Mouse (Mus musculus) midbrain, embryonic 11.5 days (tissue): ENCODE data around the gene Tmem184a. TPM values are rescaled to one million over a fixed set of nuclear protein-coding genes. Genes with fewer than 3 reads are reported as not detected.
A peak's percentile ranks its signal among the peaks of the same experiment; 100 is the strongest.

Experiments used
- ATAC-seq: fragments of 200-750 bp; cut with Nextera tagmentation; 2 replicates; pipeline ENCODE4 v1.8.0; 2017; ENCODE audit warnings: moderate TSS enrichment, moderate library complexity; ENCODE audit not compliant: low FRiP score
- DNase-seq: peaks from one replicate; pipeline ENCODE4 v3.0.0; 2015; ENCODE audit warnings: low spot score; ENCODE audit errors: missing footprints
- H3K27ac ChIP-seq: fragments of 300-500 bp; sonication (generic); 2 replicates; pipeline ENCODE4 v1.5.1; 2014; ENCODE audit warnings: low read depth, low read length
- H3K27me3 ChIP-seq: fragments of 300-500 bp; sonication (generic); 2 replicates; pipeline ENCODE4 v1.6.1; 2014; ENCODE audit warnings: mild to moderate bottlenecking, low read length, moderate library complexity, mixed read lengths; ENCODE audit not compliant: control insufficient read depth, insufficient read depth
- H3K36me3 ChIP-seq: fragments of 300-500 bp; sonication (generic); 2 replicates; pipeline ENCODE4 v1.6.1; 2014; ENCODE audit warnings: mild to moderate bottlenecking, low read length, moderate library complexity, mixed read lengths; ENCODE audit not compliant: control insufficient read depth, insufficient read depth
- H3K4me1 ChIP-seq: fragments of 300-500 bp; sonication (generic); 2 replicates; pipeline ENCODE4 v1.6.1; 2014; ENCODE audit warnings: low read length; ENCODE audit not compliant: control insufficient read depth, insufficient read depth
- H3K4me2 ChIP-seq: fragments of 300-500 bp; sonication (generic); 2 replicates; pipeline ENCODE4 v1.6.1; 2014; ENCODE audit warnings: mild to moderate bottlenecking, moderate library complexity
- H3K4me3 ChIP-seq: fragments of 300-500 bp; sonication (generic); 2 replicates; pipeline ENCODE4 v1.5.1; 2014; ENCODE audit warnings: low read depth, low read length
- H3K9ac ChIP-seq: fragments of 300-500 bp; sonication (generic); 2 replicates; pipeline ENCODE4 v1.6.1; 2014; ENCODE audit warnings: low read length
- H3K9me3 ChIP-seq: fragments of 300-500 bp; sonication (generic); 2 replicates; pipeline ENCODE4 v1.6.1; 2016; ENCODE audit warnings: low read length; ENCODE audit not compliant: control insufficient read depth
- WGBS: fragments of 180-500 bp; shearing (Covaris S2); extraction: QIAGEN DNeasy Blood & Tissue Kit; methylation state at CpG from one replicate; pipeline ENCODE4 v1.1.7; 2014; 5-methylcytosine and 5-hydroxymethylcytosine counted together
- polyA plus RNA-seq: library from polyadenylated mRNA; unstranded; fragments of >200 nt; fragmentation: Nextera tagmentation; extraction: Ambion mirVana; gene quantifications from 2 replicates; pipeline ENCODE4 v1.2.1, GENCODE M21; 2014

Tmem184a gene
- polyA plus RNA-seq, 1 experiment from 2014 or later, result 0.60 TPM

DNA sequence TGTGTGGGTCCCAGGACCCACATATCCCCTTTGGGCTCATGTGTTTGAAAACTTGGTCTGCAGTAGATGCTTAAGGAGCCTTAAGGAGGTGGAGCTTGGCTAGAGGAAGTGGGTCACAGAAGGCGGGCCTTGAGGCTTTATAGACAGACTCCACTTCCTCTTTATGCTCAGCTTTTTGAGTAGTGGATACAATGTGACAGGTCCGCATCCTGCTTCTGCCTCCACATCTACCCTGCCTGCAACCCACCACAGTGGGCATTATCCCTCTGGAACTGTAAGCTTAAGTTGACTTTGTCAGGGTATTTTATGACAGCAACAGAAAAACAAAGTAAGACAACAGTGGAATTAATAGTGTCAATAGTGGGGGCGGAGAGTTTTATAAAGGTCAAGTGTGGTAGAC lies 11.0 kb upstream of the Tmem184a start:
- DNase-seq (peak; percentile 26), ATAC-seq (no peak)
- Histone ChIP-seq H3K4me2 (no peak overlapping the region), H3K4me3 (no peak overlapping the region), H3K9ac (no peak overlapping the region), H3K27me3 (no peaks in the 10 kb centered on the region), H3K27ac (no peak overlapping the region), H3K9me3 (no peaks in the 10 kb centered on the region), H3K4me1 (peaks cover 4% of the 10 kb centered on the region), H3K36me3 (no peaks in the 10 kb centered on the region)
- 88% methylated on average over 3 of the region's 3 CpGs for WGBS

- H3K9me3 ChIP-seq, result no peaks in the 10 kb centered on the region
These were observed 9.7 kb upstream of the Tmem184a start for GRCm38 (mm10) chr5:139829384-139829783.

GRCm38 (mm10) chr5:139827593-139827992 lies 7.9 kb upstream of the Tmem184a start:
- 91% methylated on average over 1 of the region's 1 CpGs for WGBS
- DNase-seq (no peak), ATAC-seq (no peak)
- no peak overlapping the region for H3K4me2 ChIP-seq
- H3K27me3 ChIP-seq, result no peaks in the 10 kb centered on the region
- H3K27ac ChIP-seq, result no peak overlapping the region
- peaks cover 8% of the 10 kb centered on the region for H3K4me1 ChIP-seq
- no peak overlapping the region for H3K9ac ChIP-seq
- no peaks in the 10 kb centered on the region for H3K9me3 ChIP-seq
- H3K4me3 ChIP-seq, result no peak overlapping the region
- H3K36me3 ChIP-seq, result peaks cover 4% of the 10 kb centered on the region; the same call in 1 of the 2 replicates

More at GRCm38 (mm10) chr5:139829384-139829783, 9.7 kb upstream of the Tmem184a start:
- Histone ChIP-seq H3K4me3 (no peak overlapping the region), H3K36me3 (no peaks in the 10 kb centered on the region), H3K4me1 (peaks cover 8% of the 10 kb centered on the region), H3K27ac (no peak overlapping the region), H3K27me3 (no peaks in the 10 kb centered on the region), H3K9ac (no peak overlapping the region), H3K4me2 (no peak overlapping the region)
- no peak for ATAC-seq
- DNase-seq, result no peak
- WGBS, result 87% methylated on average over 13 of the region's 13 CpGs

DNA sequence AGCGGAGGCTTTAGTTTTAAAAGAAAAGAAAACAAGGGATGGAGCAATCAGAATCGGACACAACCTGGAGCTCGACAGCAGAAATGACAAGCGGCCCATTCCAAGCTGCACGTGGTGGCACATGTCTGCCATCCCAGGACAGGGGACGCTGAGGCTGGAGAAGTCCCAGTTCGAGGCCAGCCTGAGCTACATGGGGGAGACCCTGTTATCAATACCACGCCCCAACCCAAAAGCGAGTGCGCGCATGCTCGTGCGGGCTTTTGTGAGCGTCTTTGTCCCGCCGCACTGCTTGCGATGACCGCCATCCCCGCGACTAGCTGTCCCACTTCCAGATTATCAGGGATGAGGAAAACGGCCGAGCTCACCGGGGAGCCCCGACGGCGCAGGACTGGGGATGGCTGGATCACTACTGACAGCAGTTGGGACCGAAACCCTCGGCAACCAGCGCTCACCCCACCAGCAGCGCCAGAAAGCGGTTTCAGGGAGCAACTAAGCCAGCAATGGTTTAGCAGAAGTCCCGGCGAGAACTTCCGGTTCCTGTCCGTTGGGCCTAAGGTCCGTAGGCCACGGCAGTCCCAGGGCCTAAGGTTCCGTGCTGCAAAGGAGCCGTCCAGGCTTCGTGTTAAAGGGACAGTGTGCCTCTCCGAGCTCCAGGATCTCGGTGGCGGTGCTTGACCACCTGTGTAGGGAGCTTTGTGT lies 6.8 kb upstream of the Tmem184a start, which contains the start of the genes Gm26938 and Psmg3:
Gene Gm26938 (minus strand): TSS at position 51 of the 699 bp plus-strand sequence.
Gene Psmg3 (minus strand): TSS at position 529 of the 699 bp plus-strand sequence.
- under 1% methylated on average over 43 of the region's 43 CpGs for WGBS
- Histone ChIP-seq H3K9me3 (no peaks in the 10 kb centered on the region), H3K4me2 (peak within 1 kb of the TSS; percentile 90), H3K9ac (peak within 1 kb of the TSS; percentile 82), H3K36me3 (peaks cover 6% of the 10 kb centered on the region; the same call in 1 of the 2 replicates), H3K4me1 (peaks cover 8% of the 10 kb centered on the region), H3K4me3 (peak within 1 kb of the TSS; percentile 75), H3K27ac (no peak within 1 kb of the TSS), H3K27me3 (no peaks in the 10 kb centered on the region)
- DNase-seq, result peak; percentile 100
- ATAC-seq, result peak; percentile 88

- H3K27me3 ChIP-seq, result no peaks in the 10 kb centered on the region
- H3K9me3 ChIP-seq, result no peaks in the 10 kb centered on the region
- H3K36me3 ChIP-seq, result peaks cover 6% of the 10 kb centered on the region; the same call in 1 of the 2 replicates
- peak overlapping the region; percentile 82 for H3K9ac ChIP-seq
- DNase-seq (no peak), ATAC-seq (peak; percentile 25; the same call in 1 of the 2 replicates)
- H3K4me2 ChIP-seq, result peak overlapping the region; percentile 90
- WGBS, result 54% methylated on average over 11 of the region's 11 CpGs
- peak overlapping the region; percentile 75 for H3K4me3 ChIP-seq
- H3K4me1 ChIP-seq, result peaks cover 8% of the 10 kb centered on the region
- no peak overlapping the region for H3K27ac ChIP-seq
These were observed 6.2 kb upstream of the Tmem184a start for GRCm38 (mm10) chr5:139825947-139826346.

GRCm38 (mm10) chr5:139824531-139824930 lies 4.8 kb upstream of the Tmem184a start:
- ATAC-seq, result no peak
- H3K36me3 ChIP-seq, result peaks cover 6% of the 10 kb centered on the region; the same call in 1 of the 2 replicates
- H3K9me3 ChIP-seq, result no peaks in the 10 kb centered on the region
- no peak overlapping the region for H3K4me2 ChIP-seq
- WGBS, result 93% methylated on average over 10 of the region's 10 CpGs
- no peak overlapping the region for H3K27ac ChIP-seq
- H3K9ac ChIP-seq, result no peak overlapping the region
- no peak overlapping the region for H3K4me3 ChIP-seq
- peaks cover 8% of the 10 kb centered on the region for H3K4me1 ChIP-seq
- no peak for DNase-seq
- H3K27me3 ChIP-seq, result no peaks in the 10 kb centered on the region

DNA sequence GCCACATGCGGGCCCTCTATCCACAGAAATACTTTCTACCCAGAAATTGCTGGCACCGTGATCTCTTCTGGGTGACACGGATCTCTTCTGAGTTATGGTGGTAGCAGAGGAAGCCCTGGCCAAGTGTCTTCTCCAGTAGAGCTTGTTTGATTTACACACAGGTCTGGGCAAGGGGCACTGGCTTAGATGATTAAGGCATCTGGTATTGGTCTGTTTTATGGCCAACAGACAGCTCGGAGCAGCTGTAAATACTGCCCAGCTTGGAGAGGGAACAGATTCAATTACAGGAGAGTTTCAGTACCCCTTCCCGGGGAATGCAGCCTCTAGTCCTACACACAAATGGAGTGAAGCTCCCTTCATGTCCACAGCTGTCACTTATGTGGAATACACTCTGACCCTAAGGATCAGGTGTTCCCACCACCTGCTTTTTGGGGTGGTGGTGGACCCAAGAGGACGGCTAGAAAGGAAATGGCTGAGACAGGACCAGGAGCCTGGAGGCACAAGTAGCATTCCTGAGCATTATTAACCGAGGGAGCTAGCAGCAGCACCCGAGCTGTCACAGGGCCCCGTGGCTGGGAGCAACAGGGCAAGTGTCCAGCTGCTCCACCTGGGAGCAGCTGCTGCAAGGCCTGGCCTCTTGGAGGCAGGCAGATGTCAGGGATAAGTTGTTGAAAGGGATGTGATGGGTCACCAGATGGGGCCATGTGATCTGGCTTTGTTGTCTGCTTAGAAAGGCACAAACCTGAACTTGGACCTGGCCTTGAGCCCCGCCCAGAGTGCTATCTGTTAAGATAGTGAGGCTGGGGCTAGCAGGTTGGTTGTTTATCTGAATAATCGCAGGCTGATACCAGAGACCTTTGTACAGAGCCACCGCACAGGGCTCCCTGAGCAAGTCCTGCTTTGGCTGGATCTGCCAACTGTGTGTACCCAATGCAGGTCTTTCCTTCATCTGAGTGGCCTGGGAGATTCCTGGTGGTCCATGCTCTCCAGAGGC lies 2.0 kb upstream of the Tmem184a start:
- ATAC-seq (no peak), DNase-seq (no peak)
- peaks cover 6% of the 10 kb centered on the region; the same call in 1 of the 2 replicates for H3K36me3 ChIP-seq
- peaks cover 8% of the 10 kb centered on the region for H3K4me1 ChIP-seq
- no peaks in the 10 kb centered on the region for H3K27me3 ChIP-seq
- no peak overlapping the region for H3K9ac ChIP-seq
- WGBS, result 86% methylated on average over 12 of the region's 12 CpGs
- H3K4me3 ChIP-seq, result no peak overlapping the region
- no peaks in the 10 kb centered on the region for H3K9me3 ChIP-seq
- H3K4me2 ChIP-seq, result no peak overlapping the region
- H3K27ac ChIP-seq, result no peak overlapping the region

GRCm38 (mm10) chr5:139818801-139819200 lies 916 bp downstream of the Tmem184a start:
- Histone ChIP-seq H3K4me2 (no peak overlapping the region), H3K27me3 (no peaks in the 10 kb centered on the region; the same call in 1 of the 2 replicates)

More at GRCm38 (mm10) chr5:139818801-139819200, 916 bp downstream of the Tmem184a start:
- Histone ChIP-seq H3K9me3 (no peaks in the 10 kb centered on the region), H3K9ac (no peak overlapping the region), H3K27ac (no peak overlapping the region), H3K4me3 (no peak overlapping the region), H3K4me1 (no peaks in the 10 kb centered on the region), H3K36me3 (peaks cover 6% of the 10 kb centered on the region; the same call in 1 of the 2 replicates)
- no peak for DNase-seq
- 55% methylated on average over 4 of the region's 4 CpGs for whole genome bisulfite sequencing
- no peak for ATAC-seq
